Mouse (Mus musculus) ES-E14 (cell line): ENCODE data around the gene Nrd1.
A peak's percentile ranks its signal among the peaks of the same experiment; 100 is the strongest.

Experiments used
- CHD2 ChIP-seq: IDR thresholded peaks from 2 replicates; pipeline ENCODE4 v1.6.1; 2014; ENCODE audit warnings: mild to moderate bottlenecking, low read depth, low read length, inconsistent platforms
- ZC3H11A ChIP-seq: IDR thresholded peaks from 2 replicates; pipeline ENCODE4 v1.6.1; 2012; ENCODE audit warnings: low read depth, mild to moderate bottlenecking, inconsistent platforms, low read length, borderline replicate concordance
- ZNF384 ChIP-seq: IDR thresholded peaks from 2 replicates; pipeline ENCODE4 v1.6.1; 2012; ENCODE audit warnings: low read depth, low read length, inconsistent platforms

DNA sequence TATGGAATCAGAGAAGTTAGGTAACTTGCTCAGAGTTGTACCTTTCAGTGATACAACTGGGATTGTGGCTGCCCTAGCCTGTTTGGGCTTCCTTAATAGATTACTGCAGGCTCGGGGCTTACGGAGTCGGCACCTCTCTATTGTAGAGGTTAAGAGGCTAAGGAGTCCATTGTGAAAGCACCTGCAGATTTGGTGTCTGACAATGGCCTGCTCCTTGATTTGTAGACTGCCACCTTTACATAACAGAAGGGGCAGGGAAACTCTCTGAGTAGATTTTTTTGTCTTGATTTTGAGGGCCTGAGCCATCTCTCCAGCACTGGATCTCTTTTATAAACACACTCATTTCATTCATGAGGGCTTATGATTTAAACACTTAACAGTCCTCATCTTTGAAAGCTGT lies 26.1 kb downstream of the Nrd1 start:
- TF ChIP-seq CHD2 (0 out of 2 replicates have a peak, but pooled peaks have one; percentile 12), ZNF384 (no peak), ZC3H11A (no peak)
